Mouse (Mus musculus) lung, embryonic 14.5 days (tissue): ENCODE measurements around the gene Fbxo42. TPM values are rescaled to one million over a fixed set of nuclear protein-coding genes. Genes with fewer than 3 reads are reported as not detected.

Experiments used
- ATAC-seq: fragments of 200-750 bp; cut with Nextera tagmentation; 2 replicates; pipeline ENCODE4 v1.8.0; 2017; ENCODE audit warnings: mild to moderate bottlenecking, moderate TSS enrichment, moderate library complexity; ENCODE audit not compliant: insufficient read depth
- DNase-seq: peaks from one replicate; pipeline ENCODE4 v3.0.0-alpha.2; 2015
- H3K27ac ChIP-seq: fragments of 300-500 bp; sonication (generic); 2 replicates; pipeline ENCODE4 v1.5.1; 2014; ENCODE audit warnings: low read depth, mild to moderate bottlenecking, moderate library complexity
- H3K27me3 ChIP-seq: fragments of 300-500 bp; sonication (generic); 2 replicates; pipeline ENCODE4 v1.6.1; 2014; ENCODE audit warnings: low read length, control low read depth; ENCODE audit not compliant: insufficient read depth
- H3K36me3 ChIP-seq: fragments of 300-500 bp; sonication (generic); 2 replicates; pipeline ENCODE4 v1.6.1; 2014; ENCODE audit warnings: control low read depth; ENCODE audit not compliant: insufficient read depth
- H3K4me1 ChIP-seq: fragments of 300-500 bp; sonication (generic); 2 replicates; pipeline ENCODE4 v1.6.1; 2014; ENCODE audit warnings: antibody characterized with exemption, control low read depth; ENCODE audit not compliant: insufficient read depth
- H3K4me2 ChIP-seq: fragments of 300-500 bp; sonication (generic); 2 replicates; pipeline ENCODE4 v1.6.1; 2014; ENCODE audit warnings: mild to moderate bottlenecking
- H3K4me3 ChIP-seq: fragments of 300-500 bp; sonication (generic); 2 replicates; pipeline ENCODE4 v1.5.1; 2014; ENCODE audit warnings: low read depth, low read length
- H3K9ac ChIP-seq: fragments of 300-500 bp; sonication (generic); 2 replicates; pipeline ENCODE4 v1.6.1; 2014
- H3K9me3 ChIP-seq: fragments of 300-500 bp; sonication (generic); 2 replicates; pipeline ENCODE4 v1.6.1; 2016; ENCODE audit warnings: low read depth, low read length, control low read depth
- CTCF ChIP-seq: IDR thresholded peaks from 2 replicates; pipeline ENCODE4 v1.5.1; 2016; ENCODE audit warnings: antibody characterized with exemption, low read depth
- WGBS: fragments of 180-500 bp; shearing (Covaris S2); extraction: QIAGEN DNeasy Blood & Tissue Kit; methylation state at CpG from one replicate; pipeline ENCODE4 v1.1.7; 2014; 5-methylcytosine and 5-hydroxymethylcytosine counted together
- polyA plus RNA-seq: library from polyadenylated mRNA; unstranded; fragments of >200 nt; fragmentation: Nextera tagmentation; extraction: Ambion mirVana; gene quantifications from 2 replicates; pipeline ENCODE4 v1.2.1, GENCODE M21; 2014

Gene Fbxo42
- polyA plus RNA-seq, 1 experiment from 2014 or later, result 28.6 TPM

GRCm38 (mm10) chr4:141236856-141237255 lies 89.1 kb downstream of the Fbxo42 start:
- TF ChIP-seq CTCF, result no peak
- Histone ChIP-seq H3K4me1 (peaks cover 16% of the 10 kb centered on the region), H3K9me3 (no peaks in the 10 kb centered on the region), H3K9ac (no peak overlapping the region), H3K36me3 (no peaks in the 10 kb centered on the region), H3K4me3 (no peak overlapping the region), H3K27ac (no peak overlapping the region), H3K27me3 (peaks cover 26% of the 10 kb centered on the region), H3K4me2 (no peak overlapping the region)
- 62% methylated on average over 3 of the region's 3 CpGs for WGBS
- ATAC-seq (no peak), DNase-seq (no peak)

- Histone ChIP-seq H3K27ac (no peak overlapping the region), H3K27me3 (peaks cover 35% of the 10 kb centered on the region), H3K9ac (no peak overlapping the region), H3K4me3 (peak overlapping the region; percentile 36), H3K4me1 (peaks cover 33% of the 10 kb centered on the region), H3K36me3 (no peaks in the 10 kb centered on the region), H3K9me3 (no peaks in the 10 kb centered on the region), H3K4me2 (peak overlapping the region; percentile 78)
- WGBS, result 3% methylated on average over 20 of the region's 20 CpGs
- peak; percentile 8; the same call in 1 of the 2 replicates for TF ChIP-seq CTCF
- ATAC-seq (no peak; the same call in 1 of the 2 replicates), DNase-seq (peak; percentile 41)
These were observed 91.0 kb downstream of the Fbxo42 start for GRCm38 (mm10) chr4:141238492-141239387.

- peak within 1 kb of the TSS; percentile 35; the same call in 1 of the 2 replicates for H3K9ac ChIP-seq
These were observed 91.8 kb downstream of the Fbxo42 start, which contains the start of gene Arhgef19 for GRCm38 (mm10) chr4:141239388-141240125. Gene Arhgef19, plus strand, starts transcription at chr4:141239499.

GRCm38 (mm10) chr4:141240617-141241016 lies 92.9 kb downstream of the Fbxo42 start:
- Histone ChIP-seq H3K9me3 (no peaks in the 10 kb centered on the region), H3K36me3 (no peaks in the 10 kb centered on the region), H3K4me1 (peaks cover 46% of the 10 kb centered on the region), H3K9ac (peak overlapping the region; percentile 6; the same call in 1 of the 2 replicates), H3K4me3 (peak overlapping the region; percentile 19), H3K27me3 (peaks cover 35% of the 10 kb centered on the region), H3K4me2 (peak overlapping the region; percentile 78), H3K27ac (peak overlapping the region; percentile 55; the same call in 1 of the 2 replicates)
- no peak for TF ChIP-seq CTCF
- WGBS, result under 1% methylated on average over 14 of the region's 14 CpGs
- DNase-seq, result peak; percentile 83
- ATAC-seq, result 0 out of 2 replicates have a peak, but pooled peaks have one; percentile 1

More at GRCm38 (mm10) chr4:141239388-141240125, 91.8 kb downstream of the Fbxo42 start, which contains the start of gene Arhgef19:
- Histone ChIP-seq H3K4me3 (peak within 1 kb of the TSS; percentile 36), H3K27me3 (peaks cover 35% of the 10 kb centered on the region), H3K36me3 (no peaks in the 10 kb centered on the region), H3K4me2 (peak within 1 kb of the TSS; percentile 78), H3K4me1 (peaks cover 38% of the 10 kb centered on the region), H3K27ac (no peak within 1 kb of the TSS; the same call in 1 of the 2 replicates), H3K9me3 (no peaks in the 10 kb centered on the region)
- ATAC-seq, result peak; percentile 93
- WGBS, result 1% methylated on average over 31 of the region's 31 CpGs
- TF ChIP-seq CTCF, result no peak; the same call in 1 of the 2 replicates
- peak; percentile 90 for DNase-seq

- Histone ChIP-seq H3K4me2 (peak overlapping the region; percentile 78), H3K27ac (peak overlapping the region; percentile 73), H3K36me3 (no peaks in the 10 kb centered on the region), H3K9ac (0 out of 2 replicates have a peak overlapping the region, but pooled peaks have one; percentile 51), H3K4me1 (peaks cover 54% of the 10 kb centered on the region), H3K9me3 (no peaks in the 10 kb centered on the region), H3K4me3 (no peak overlapping the region), H3K27me3 (peaks cover 46% of the 10 kb centered on the region)
- no peak for ATAC-seq
- WGBS, result 30% methylated on average over 15 of the region's 15 CpGs
- DNase-seq, result no peak
- no peak for TF ChIP-seq CTCF
These were observed 94.1 kb downstream of the Fbxo42 start for GRCm38 (mm10) chr4:141241861-141242260.

GRCm38 (mm10) chr4:141242651-141243241 lies 95.0 kb downstream of the Fbxo42 start:
- no peak for TF ChIP-seq CTCF
- peak overlapping the region; percentile 43 for H3K4me3 ChIP-seq
- peak overlapping the region; percentile 78 for H3K4me2 ChIP-seq
- ATAC-seq (peak; percentile 52), DNase-seq (peak; percentile 55)
- H3K9ac ChIP-seq, result peak overlapping the region; percentile 51
- peaks cover 55% of the 10 kb centered on the region for H3K27me3 ChIP-seq
- H3K27ac ChIP-seq, result peak overlapping the region; percentile 73
- H3K9me3 ChIP-seq, result no peaks in the 10 kb centered on the region
- no peaks in the 10 kb centered on the region for H3K36me3 ChIP-seq
- H3K4me1 ChIP-seq, result peaks cover 59% of the 10 kb centered on the region
- WGBS, result 7% methylated on average over 10 of the region's 11 CpGs
